Comparison of ENCODE assay signal across 27 mouse cellular contexts in the genomic region with DNA sequence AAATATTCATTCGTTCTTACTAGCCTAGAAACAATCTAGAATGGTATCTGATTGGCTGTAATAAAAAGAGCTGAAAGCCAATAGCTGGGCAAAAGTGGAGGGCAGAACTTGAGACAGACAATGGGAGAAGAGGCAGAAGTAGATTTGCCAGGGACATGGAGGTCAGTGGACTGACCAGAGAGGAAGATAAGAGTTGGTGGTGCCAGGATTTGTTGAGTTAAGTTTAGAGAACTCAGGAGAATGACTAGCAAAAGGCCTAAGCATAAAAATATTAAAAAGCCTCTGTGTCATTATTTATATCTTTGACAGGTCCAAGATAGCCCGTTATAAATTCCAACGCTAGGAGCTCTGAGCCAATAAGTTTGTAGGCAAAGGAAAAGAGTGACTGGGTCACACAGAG.
"Had no signal": no experiment of that assay in that cellular context is flagged by ENCODE, and none has a peak within 500 bp of the region (broad histone marks: within the 10 kb centered on the region; RNA-seq: fewer than 3 reads in every experiment).

No protein-coding gene starts in this region.

- H3K27me3 ChIP-seq: embryonic facial prominence, embryonic 12.5 days; embryonic facial prominence, embryonic 13.5 days; embryonic facial prominence, embryonic 15.5 days; forebrain, embryonic 12.5 days; forebrain, embryonic 13.5 days; forebrain, embryonic 15.5 days had no signal

- H3K27ac ChIP-seq: embryonic facial prominence, embryonic 10.5 days; embryonic facial prominence, embryonic 12.5 days; embryonic facial prominence, embryonic 13.5 days; embryonic facial prominence, embryonic 15.5 days; forebrain, embryonic 10.5 days; forebrain, embryonic 12.5 days; forebrain, embryonic 13.5 days; forebrain, embryonic 15.5 days; gastrocnemius, adult 2 months; heart, adult 2 months had no signal

- H3K4me2 ChIP-seq: embryonic facial prominence, embryonic 12.5 days; embryonic facial prominence, embryonic 13.5 days; embryonic facial prominence, embryonic 15.5 days; forebrain, embryonic 12.5 days; forebrain, embryonic 13.5 days; forebrain, embryonic 15.5 days had no signal

- H3K4me3 ChIP-seq: embryonic facial prominence, embryonic 10.5 days; embryonic facial prominence, embryonic 12.5 days; embryonic facial prominence, embryonic 13.5 days; embryonic facial prominence, embryonic 15.5 days; erythroblast, embryonic 14.5 days; forebrain, embryonic 10.5 days; forebrain, embryonic 12.5 days; forebrain, embryonic 13.5 days; forebrain, embryonic 15.5 days; gastrocnemius, adult 2 months; heart, adult 2 months had no signal

- H3K4me1 ChIP-seq: embryonic facial prominence, embryonic 12.5 days; embryonic facial prominence, embryonic 13.5 days; embryonic facial prominence, embryonic 15.5 days; forebrain, embryonic 13.5 days had no signal

- ATAC-seq: forebrain, embryonic 13.5 days; forebrain, embryonic 14.5 days; forebrain, embryonic 15.5 days; forebrain, embryonic 16.5 days; forebrain, postnatal 0 days had no signal

- DNase-seq: cerebellum, adult 8-10 months; cerebellum, adult 9-10 months; cerebellum, adult 9-11 months; cerebellum, postnatal 10 days; cerebellum, postnatal 14 days; cerebellum, postnatal 25 days; cerebellum, postnatal 36 days; embryo, embryonic 11 days; forebrain, postnatal 0 days; gastrocnemius, adult 2 months; gastrocnemius, postnatal 10 days; gastrocnemius, postnatal 14 days; gastrocnemius, postnatal 25 days; gastrocnemius, postnatal 36 days; heart, adult 11 months; heart, adult 2 months had no signal

- H3K9me3 ChIP-seq: embryonic facial prominence, embryonic 10.5 days; embryonic facial prominence, embryonic 12.5 days; embryonic facial prominence, embryonic 13.5 days; embryonic facial prominence, embryonic 15.5 days; forebrain, embryonic 10.5 days; forebrain, embryonic 12.5 days; forebrain, embryonic 13.5 days; forebrain, embryonic 15.5 days had no signal

- H3K9ac ChIP-seq: embryonic facial prominence, embryonic 12.5 days; embryonic facial prominence, embryonic 13.5 days; embryonic facial prominence, embryonic 15.5 days; forebrain, embryonic 12.5 days; forebrain, embryonic 13.5 days; forebrain, embryonic 15.5 days; forebrain, postnatal 0 days had no signal
